Mouse (Mus musculus): ENCODE measurements around the gene Ces1h. TPM values are rescaled to one million over a fixed set of nuclear protein-coding genes. Genes with fewer than 3 reads are reported as not detected.
"Not testable (repeated sequence)": the region's sequence is repeated elsewhere in the genome, so short reads cannot be mapped to it uniquely, and the experiment has no call there.

Gene Ces1h
- total RNA-seq (2021), result not detected
- long read RNA-seq, experiment 1, result 0 reads
- long read RNA-seq, experiment 2, result 0 reads

DNA sequence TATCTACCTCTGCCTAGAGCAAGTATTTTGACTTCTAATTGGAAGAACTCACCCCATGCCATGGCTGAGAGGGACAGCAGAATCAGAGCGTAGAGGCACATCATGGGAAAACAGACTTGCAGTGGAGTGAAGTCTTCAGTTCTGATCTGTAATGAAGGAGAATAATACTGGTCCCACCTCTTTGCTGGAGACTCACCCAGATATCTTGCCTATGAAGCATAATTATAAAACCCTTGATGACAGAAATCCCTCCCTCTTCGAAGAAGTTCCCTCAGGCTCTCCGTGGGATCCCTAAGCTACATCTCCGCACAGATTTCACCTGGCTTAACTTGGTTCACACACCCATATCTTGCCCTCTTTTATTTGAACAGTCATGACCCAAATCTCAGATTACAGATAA, at the start of gene Ces1h:
Ces1h (minus strand) TSS at position 101 of the 400 bp plus-strand sequence.
- intact Hi-C loops (cut with DNase I), result no loop called here

DNA sequence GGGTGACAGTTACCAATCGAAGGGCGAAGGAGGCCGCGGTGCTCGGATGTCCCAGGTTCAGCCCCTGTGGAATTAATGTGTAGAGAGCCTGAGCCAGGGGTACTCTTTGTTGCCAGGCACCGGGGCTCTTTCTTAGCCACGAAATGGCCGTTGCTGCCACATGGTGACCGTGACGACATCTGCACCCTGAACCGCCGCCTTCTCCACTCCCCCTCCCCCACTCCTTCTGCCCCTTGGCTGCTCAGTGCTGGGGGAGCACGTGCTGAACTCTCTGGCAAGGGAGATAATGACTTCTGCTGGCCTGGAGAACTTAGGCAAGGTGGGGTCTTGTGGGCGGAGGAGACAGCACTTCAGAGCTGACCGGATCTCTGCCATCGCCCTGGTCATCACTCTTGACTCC, 47.7 kb upstream of the Ces1h start:
- intact Hi-C loops (cut with DNase I), result loop anchor here (10.0 kb wide), 1 partner anchor 372 kb away; no protein-coding TSS in a partner anchor
- no peak for DNase-seq (ENCODE audit: low spot score in 2 of 2)

More for the DNA sequence above, at the start of gene Ces1h:
- DNase-seq (ENCODE audit: low spot score in 2 of 2), result no peak

DNA sequence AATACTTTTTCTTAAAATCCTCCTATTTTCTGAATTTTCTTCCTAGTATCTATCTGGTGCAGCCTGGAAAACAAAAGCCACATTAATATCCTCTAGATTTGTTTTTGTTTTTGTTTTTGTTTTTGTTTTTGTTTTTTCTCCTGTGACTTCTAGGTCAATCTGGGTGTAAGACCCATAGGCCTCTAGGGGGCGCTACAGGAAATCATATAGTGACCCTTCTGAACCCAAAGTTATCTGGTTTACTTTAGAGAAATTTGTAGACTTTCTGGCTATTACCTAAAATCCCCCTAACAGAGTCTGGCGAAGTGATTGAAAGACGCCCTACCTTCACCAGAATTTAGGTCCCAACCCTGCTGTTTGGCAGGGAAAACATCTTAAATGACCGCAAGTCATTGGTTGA, 35.9 kb upstream of the Ces1h start:
- DNase-seq (ENCODE audit: low spot score in 2 of 2), result no peak
- intact Hi-C loops (cut with DNase I), result no loop called here

DNA sequence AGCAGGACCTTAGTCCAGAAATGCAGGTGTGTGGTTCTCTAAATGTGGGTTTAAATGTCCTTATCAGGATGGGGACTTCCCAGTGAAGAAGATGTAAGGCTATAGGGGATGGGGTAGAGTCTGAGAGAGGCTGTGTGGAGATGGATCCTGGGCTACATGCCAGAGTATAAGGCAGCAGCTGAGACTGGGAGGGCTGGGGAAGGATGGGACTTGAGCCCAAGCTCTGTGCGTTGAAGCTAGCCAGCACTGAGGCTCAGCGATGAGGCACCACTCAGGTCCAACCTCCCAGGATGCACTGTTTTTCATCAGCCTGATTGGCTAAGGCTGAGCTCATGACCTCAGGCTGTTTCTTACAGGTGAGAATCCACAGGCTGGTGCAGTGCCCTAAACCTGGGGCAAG, 29.3 kb upstream of the Ces1h start:
- intact Hi-C loops (cut with DNase I), result no loop called here
- DNase-seq (ENCODE audit: low spot score in 2 of 2), result no peak

DNA sequence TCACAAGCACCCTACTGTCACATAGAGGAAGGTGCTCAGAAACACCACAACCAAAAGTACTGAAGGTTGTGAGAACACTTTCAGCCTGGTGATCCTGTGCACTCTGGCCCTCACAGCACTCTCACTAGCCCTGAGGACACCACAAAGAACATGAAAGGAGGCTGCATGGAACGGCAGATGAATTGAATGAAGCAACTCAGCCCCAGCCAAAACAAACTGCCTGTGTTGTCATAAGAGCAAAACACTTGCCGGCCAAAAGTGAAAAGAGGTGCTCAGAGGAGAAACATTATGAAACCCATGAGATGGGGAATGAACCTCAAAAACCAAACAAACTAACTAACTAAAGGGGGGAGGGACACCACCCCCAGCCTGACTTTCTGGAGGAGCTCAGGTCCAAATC, 20.2 kb upstream of the Ces1h start:
- intact Hi-C loops (cut with DNase I), result loop anchor here (2.0 to 5.0 kb wide), 3 partner anchors 182 to 389 kb away; no protein-coding TSS in a partner anchor
- DNase-seq (ENCODE audit: low spot score in 2 of 2), result no peak

DNA sequence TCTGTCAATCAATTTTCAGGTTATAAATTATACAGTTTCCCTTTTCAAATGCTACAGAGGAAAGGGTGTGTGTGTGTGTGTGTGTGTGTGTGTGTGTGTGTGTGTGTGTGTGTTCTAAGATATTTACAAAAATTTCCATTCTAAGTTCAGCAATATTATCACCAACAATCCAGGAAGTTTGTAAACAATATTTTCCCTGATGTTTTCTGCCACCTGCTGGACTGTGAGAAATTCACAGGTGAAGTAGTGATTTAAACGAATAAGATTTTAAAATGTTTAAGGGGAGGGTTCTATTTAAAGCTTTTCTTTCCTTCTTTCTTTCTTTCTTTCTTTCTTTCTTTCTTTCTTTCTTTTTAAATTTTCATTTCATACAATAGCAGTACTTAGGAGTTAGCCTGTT, 18.5 kb upstream of the Ces1h start:
- peak; percentile 12 to 32 for DNase-seq (ENCODE audit: low spot score in 2 of 2)
- intact Hi-C loops (cut with DNase I), result loop anchor here (5.0 kb wide), 2 partner anchors 181 to 341 kb away; no protein-coding TSS in a partner anchor

DNA sequence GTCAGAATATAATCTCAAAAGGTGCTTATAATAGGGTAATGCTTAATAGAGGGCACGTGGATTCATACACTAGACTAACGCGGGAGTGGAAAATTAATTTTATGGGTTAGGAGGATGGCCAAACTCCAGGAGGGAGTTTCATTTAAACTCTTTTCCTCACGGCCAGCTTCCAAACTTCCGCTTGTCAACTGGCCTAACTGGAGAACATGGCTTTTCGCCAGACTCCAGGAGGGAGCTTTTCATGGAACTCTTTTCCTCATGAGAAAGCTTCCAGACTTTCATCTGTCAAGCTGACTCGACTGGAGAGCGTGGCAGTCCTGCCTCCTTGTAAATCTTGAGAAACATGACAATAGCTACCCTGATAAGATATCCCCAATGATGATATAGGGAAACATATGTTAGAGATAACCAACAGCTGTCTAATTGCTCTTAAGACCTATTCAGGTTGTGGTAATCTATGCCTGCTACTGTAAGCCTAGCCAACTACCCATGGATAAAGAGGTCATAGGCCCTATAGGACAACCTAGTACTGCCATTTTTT, 14.6 kb upstream of the Ces1h start:
- DNase-seq (ENCODE audit: low spot score in 2 of 2); intact Hi-C loops (cut with DNase I): not testable (repeated sequence)

DNA sequence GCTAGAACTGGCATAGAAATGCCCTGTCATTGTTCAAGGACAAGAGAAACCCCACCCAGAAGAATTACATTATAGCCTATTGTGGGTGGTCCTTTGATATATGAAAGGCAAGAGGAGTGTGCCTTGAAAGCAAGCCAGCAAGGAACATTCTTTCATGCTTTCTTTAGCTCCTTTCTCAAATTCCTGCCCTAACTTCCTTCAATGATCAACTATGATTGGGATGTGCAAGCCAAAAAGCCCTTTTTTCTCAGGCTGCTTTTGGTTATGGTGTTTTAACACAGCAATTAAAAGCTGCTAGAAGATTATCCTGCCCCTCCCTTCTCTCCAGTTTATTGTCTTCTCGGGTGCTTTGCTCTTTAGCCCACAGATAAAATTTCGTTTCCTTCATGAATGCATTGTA, 10.0 kb downstream of the Ces1h start:
- DNase-seq (ENCODE audit: low spot score in 2 of 2), result no peak
- intact Hi-C loops (cut with DNase I), result no loop called here

DNA sequence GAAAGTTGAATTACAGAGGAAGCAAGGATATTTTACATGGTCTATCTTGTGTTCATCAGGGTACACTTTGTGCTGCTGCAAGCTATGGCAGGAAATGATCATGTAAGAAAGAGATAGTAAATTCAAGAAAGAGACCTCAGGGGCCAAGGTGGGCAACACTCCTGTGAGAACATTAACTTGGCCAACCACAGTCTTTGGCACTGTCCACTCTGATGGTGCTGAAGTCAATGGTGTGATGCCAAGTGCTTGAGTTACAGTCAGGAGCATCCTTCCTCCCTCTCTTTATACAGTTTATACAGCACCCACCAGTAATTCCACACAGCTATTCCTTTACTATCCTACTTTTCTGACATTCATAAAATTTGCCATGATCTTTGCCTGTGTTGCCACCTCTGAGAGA, 19.4 kb downstream of the Ces1h start:
- no peak for DNase-seq (ENCODE audit: low spot score in 2 of 2)
- intact Hi-C loops (cut with DNase I), result no loop called here

DNA sequence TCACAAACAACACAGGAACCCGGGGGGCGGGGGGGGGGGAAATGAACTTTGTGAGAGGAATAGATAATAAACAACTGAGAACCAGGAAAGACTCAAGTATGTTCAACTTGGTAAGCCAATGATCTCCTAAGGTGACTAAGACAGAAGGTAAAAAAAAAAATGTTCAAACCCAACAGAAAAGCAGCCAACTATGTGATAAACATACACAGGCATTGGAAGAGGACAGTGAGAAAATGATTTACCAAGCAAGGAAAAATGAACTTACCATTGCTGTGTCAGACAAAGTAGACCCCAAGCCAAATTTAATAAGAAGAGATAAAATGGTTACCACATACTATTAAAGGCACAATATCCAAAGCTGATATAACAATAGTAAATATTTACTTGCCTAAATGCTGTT, 40.0 kb downstream of the Ces1h start:
- intact Hi-C loops (cut with DNase I), result no loop called here
- DNase-seq (ENCODE audit: low spot score in 2 of 2), result no peak

DNA sequence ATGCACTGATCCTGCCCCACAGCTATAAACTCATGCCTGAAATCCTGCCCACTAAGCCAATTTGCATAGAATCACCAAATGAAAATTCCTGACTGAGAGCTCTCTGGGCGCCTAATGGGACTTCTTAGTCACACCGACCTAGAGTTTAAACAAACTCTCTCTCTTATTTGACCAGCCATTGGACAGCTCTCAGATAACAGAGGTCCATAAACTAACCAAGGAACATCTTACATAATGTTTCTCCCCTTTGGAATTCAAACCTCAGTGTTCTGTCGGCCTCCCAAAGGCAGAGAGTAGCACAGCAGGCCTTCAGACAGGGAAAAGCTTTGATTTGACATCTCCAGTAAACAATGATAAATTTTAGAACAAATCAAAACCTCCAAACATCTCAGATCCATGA, 42.3 kb downstream of the Ces1h start, which contains the start of gene Ces1g:
Ces1g (minus strand) TSS at position 102 of the 400 bp plus-strand sequence.
- intact Hi-C loops (cut with DNase I), result no loop called here
- no peak for DNase-seq (ENCODE audit: low spot score in 2 of 2)

DNA sequence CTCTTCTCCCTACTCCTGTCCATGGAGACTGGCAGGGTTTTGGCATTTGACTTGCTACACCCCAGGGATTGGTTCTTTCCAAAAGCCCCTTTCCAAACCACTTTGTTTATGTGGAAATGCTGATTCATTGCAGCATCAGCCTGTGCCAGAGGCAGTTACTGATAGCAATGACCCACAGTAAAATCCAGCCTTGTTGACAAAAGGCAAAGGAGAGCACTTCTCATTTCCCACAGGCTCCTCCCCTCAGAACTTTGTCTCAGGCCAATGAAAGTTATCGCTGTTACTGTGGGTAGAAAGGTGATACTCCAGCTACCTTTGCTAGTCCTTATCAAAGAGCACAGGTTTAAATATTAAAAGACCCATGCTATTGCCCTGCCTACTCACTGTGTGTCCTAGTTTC, 46.8 kb downstream of the Ces1h start:
- no peak for DNase-seq (ENCODE audit: low spot score in 2 of 2)
- intact Hi-C loops (cut with DNase I), result no loop called here

DNA sequence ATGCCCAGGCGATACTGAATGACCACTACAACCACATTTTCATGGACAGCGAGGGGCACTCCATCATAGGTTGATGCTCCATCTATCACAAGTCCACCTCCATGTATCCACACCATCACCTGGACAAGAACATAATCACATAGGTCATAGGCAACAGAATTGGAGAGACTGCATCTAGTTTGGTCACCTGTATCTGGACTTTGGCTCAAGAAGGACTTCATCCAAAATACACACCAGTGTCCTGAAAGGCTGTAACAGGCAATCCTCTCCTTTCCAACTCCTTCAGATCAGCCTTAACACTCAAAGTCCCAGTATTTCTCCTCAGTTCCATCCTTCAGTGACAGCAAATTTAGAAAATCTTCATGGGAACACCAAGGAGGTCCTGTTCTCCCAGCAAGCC, 48.4 kb downstream of the Ces1h start:
- intact Hi-C loops (cut with DNase I), result no loop called here

DNA sequence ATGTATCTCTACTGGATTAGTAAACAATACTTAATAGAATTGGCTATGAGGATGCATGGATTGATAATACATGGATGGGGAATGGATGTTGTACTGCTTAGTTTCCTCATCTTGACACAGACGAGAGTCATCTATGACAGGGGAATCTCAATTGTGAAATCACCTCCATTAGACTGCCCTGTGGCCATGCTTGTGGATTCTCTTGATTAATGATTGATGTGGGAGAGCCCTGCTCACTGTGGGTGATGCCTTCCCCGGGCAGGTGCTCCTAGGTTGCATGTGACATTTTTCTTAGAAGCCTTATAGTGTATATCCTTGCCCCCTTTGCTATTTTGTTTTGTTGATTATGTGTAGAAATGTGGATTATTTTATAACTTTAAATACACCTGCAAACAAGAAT, 54.4 kb downstream of the Ces1h start:
- no peak for DNase-seq (ENCODE audit: low spot score in 2 of 2)
- intact Hi-C loops (cut with DNase I), result no loop called here

More for the DNA sequence above, 48.4 kb downstream of the Ces1h start:
- DNase-seq (ENCODE audit: low spot score in 2 of 2), result no peak

DNA sequence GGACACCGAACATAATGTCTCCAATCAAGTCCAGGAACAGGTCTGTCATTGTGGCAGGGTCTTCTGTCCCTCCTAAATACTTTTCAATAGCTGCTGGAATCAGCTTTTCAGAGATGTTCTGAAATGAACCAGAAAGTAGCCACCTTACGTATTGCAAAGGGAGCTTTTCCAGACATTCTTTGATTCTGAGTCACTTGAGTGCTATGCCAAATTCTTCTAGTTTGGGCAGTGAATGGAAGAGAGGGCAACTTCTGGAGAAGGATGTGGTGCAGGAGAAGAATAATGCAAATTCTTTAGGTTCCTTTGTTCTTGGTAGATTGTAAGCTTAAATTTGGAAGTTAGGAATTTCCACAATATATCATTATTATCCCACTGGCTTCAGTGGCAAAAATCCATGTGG, 62.5 kb downstream of the Ces1h start:
- intact Hi-C loops (cut with DNase I), result no loop called here
- DNase-seq (ENCODE audit: low spot score in 2 of 2), result no peak

DNA sequence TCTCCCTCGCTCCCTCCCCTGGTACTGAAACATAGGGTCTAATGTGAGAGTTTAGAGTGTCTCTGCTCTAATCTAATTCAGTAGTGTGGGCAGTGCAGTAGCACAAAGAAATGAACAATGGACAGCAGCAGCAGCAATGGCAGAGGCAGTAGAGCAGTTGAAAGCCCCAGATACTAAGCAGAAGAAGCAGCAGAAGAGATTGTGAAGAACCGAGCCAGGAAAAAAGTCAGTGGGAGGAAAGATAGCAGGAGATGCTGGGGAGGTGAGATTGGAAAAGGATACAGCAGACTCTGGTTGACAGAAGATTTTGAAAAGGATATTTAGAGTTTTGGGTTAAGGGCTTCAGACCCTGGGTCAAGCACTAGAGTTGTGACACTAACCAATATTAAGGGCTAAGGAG, 64.0 kb downstream of the Ces1h start:
- DNase-seq (ENCODE audit: low spot score in 2 of 2), result no peak
- intact Hi-C loops (cut with DNase I), result no loop called here

Other genes starting within 250 kb of the Ces1h start
- gene Ces1c, start 248.4 kb downstream of the Ces1h start, total RNA-seq (2021), result not detected
- not detected for gene Ces1d, start 181.9 kb downstream of the Ces1h start, total RNA-seq (2021)
- gene Ces1e, start 150.1 kb downstream of the Ces1h start, total RNA-seq (2021), result not detected
- gene Ces1f, start 100.0 kb downstream of the Ces1h start, total RNA-seq (2021), result not detected
- not detected for gene Ces1g, start 42.4 kb downstream of the Ces1h start, total RNA-seq (2021)
- gene Ces5a, start 156.1 kb upstream of the Ces1h start, total RNA-seq (2021), result 1 to 10 TPM; 1.9 to 2.5 TPM

Data from left cerebral cortex, postnatal 14 days (tissue).